Mouse (Mus musculus) G1E (cell line): Measurements from ENCODE around the gene Klhdc9.

ENCODE experiments used
- CTCF ChIP-seq: IDR thresholded peaks from 2 replicates; pipeline ENCODE4 v1.5.1; 2012; ENCODE audit warnings: low read depth, low read length, inconsistent platforms, mixed read lengths
- GATA1 ChIP-seq: IDR thresholded peaks from 2 replicates; pipeline ENCODE4 v1.6.1; 2012; ENCODE audit warnings: borderline replicate concordance, low read length, inconsistent platforms, mixed read lengths
- GATA2 ChIP-seq: IDR thresholded peaks from 2 replicates; pipeline ENCODE4 v1.6.1; 2012; ENCODE audit warnings: low read depth, low read length, inconsistent platforms, borderline replicate concordance
- TAL1 ChIP-seq: conservative IDR thresholded peaks from 2 replicates; pipeline ENCODE4 v1.6.1; 2012; ENCODE audit warnings: low read depth, low read length, inconsistent platforms, mixed read lengths

- TF ChIP-seq CTCF (no peak), GATA1 (no peak), TAL1 (no peak), GATA2 (no peak)
Measured at GRCm38 (mm10) chr1:171320151-171320550, 40.4 kb downstream of the Klhdc9 start.
